Mouse (Mus musculus): ENCODE data around the gene 1700034I23Rik. TPM values are rescaled to one million over a fixed set of nuclear protein-coding genes. Genes with fewer than 3 reads are reported as not detected.
"Not testable (repeated sequence)": the region's sequence is repeated elsewhere in the genome, so short reads cannot be mapped to it uniquely, and the experiment has no call there.

Gene 1700034I23Rik
- not detected for total RNA-seq (2018; cell fraction: chromatin; rRNA removed)
- total RNA-seq (2018; cell fraction: cytosol; rRNA removed): not detected
- total RNA-seq (2018; cell fraction: nucleus; rRNA removed): not detected
- not detected in 3 replicates for polyA plus RNA-seq (2018)

DNA sequence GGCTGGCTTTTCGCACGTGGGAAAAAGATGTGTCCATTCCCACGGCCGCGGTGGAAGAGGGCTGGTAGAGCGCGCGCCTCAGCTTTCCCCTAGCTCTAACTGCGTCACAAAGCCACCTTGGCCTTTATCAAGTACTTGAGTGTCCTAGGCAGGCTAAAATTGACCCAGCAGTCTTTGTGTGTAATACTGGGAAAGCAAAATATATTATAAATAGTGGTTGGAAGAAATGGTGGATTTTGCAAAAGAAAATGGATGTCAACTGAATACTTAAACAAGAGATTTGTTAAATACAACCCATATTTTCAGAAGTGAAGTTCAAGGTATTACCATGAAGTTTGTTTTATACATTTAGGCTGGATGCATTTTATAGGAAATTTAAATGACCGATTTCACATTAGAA is at the start of gene 1700034I23Rik:
TSS of gene 1700034I23Rik (minus strand) at position 101 of the 400 bp plus-strand sequence.
- H3K27ac ChIP-seq; H3K79me2 ChIP-seq (ENCODE audit: inconsistent target); H3K36me3 ChIP-seq (ENCODE audit: inconsistent target); H3K4me3 ChIP-seq (ENCODE audit: inconsistent target): not testable (repeated sequence)
- WGBS (ENCODE audit: missing documents): 100% methylated on average over 2 of the region's 10 CpGs

- Histone ChIP-seq H3K27ac (no peak overlapping the region), H3K79me2 (ENCODE audit: inconsistent target) (no peaks in the 10 kb centered on the region), H3K36me3 (ENCODE audit: inconsistent target) (no peaks in the 10 kb centered on the region), H3K4me3 (ENCODE audit: inconsistent target) (peak overlapping the region; percentile 93)
- 11% methylated on average over 6 of the region's 7 CpGs for WGBS (ENCODE audit: missing documents)
These were observed 49.0 kb upstream of the 1700034I23Rik start for GRCm38 (mm10) chr3:40951365-40951764.

DNA sequence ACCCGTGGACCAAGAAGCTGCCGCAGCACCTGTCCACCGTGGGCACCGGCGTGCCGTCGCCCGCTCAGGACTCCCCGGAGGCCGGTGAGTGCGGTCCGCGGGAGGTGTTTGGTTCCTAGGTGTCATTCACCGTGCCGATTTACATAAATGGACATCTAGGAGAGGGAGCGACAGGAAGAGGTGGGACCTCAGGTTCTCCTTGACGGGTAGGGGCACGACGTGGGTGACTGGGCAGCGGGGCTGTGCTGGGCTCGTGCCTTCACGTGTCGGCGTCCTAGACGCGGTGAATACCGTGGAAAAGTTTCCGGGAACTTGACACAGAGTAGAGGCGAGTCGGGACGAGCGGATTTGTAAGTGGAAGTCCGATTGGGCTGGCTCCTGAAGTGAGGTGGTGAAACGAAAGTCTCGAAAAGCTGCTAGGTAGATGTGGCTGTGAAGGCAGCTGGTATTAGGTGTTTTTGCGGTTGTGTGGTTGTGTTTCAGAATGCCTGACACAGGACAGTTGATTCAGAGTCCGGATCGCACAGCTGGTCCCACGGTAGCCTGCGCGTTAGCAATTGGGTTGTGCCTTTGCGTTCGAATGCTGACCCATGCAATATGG is 48.4 kb upstream of the 1700034I23Rik start:
- H3K36me3 ChIP-seq (ENCODE audit: inconsistent target): no peaks in the 10 kb centered on the region
- H3K27ac ChIP-seq: no peak overlapping the region
- WGBS (ENCODE audit: missing documents): 1% methylated on average over 42 of the region's 43 CpGs
- no peaks in the 10 kb centered on the region for H3K79me2 ChIP-seq (ENCODE audit: inconsistent target)
- peak overlapping the region; percentile 93 for H3K4me3 ChIP-seq (ENCODE audit: inconsistent target)

GRCm38 (mm10) chr3:40949903-40950600 is 47.7 kb upstream of the 1700034I23Rik start:
- no peaks in the 10 kb centered on the region for H3K36me3 ChIP-seq (ENCODE audit: inconsistent target)
- no peaks in the 10 kb centered on the region for H3K79me2 ChIP-seq (ENCODE audit: inconsistent target)
- peak overlapping the region; percentile 93 for H3K4me3 ChIP-seq (ENCODE audit: inconsistent target)
- WGBS (ENCODE audit: missing documents): 1% methylated on average over 62 of the region's 118 CpGs
- H3K27ac ChIP-seq: no peak overlapping the region

DNA sequence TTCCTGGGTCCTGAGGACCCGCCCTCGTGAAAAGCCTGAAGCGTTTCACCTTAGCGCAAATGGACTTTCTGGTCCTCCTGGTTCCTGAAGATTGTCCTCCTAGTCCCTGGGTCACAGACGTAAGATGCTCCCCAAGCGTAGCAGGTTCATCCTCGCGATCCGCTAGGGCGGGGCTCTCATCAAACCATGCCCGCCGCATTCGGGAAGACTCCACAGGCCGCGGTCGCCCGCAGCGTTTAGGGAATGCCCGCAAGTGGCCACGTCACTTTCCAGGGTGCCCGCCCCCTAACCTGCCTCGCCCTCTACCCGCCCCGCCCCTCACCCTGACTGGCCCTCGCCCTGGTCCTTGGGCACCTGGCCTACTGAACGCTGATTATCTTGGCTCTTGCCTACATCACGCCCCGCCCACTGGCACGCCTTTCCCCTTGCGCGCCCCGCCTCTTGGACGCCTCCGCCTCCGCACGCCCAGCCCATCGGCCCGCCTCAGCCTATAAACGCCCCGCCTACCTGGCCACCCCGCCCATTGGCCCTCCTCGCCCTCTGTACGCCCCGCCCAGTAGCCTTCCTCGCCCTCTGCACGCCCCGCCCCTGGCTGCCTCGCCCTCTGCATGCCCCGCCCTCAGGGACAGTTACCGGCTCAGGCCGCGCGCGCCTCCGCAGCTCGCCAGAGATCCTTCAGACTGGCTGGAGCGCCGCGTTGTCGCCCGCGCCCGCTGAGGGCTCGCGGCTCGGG is 47.0 kb upstream of the 1700034I23Rik start, which contains the start of gene Larp1b:
TSS of gene Larp1b (plus strand) at position 659 of the 733 bp plus-strand sequence.
- peak within 1 kb of the TSS; percentile 93 for H3K4me3 ChIP-seq (ENCODE audit: inconsistent target)
- H3K79me2 ChIP-seq (ENCODE audit: inconsistent target): no peaks in the 10 kb centered on the region
- WGBS (ENCODE audit: missing documents): under 1% methylated on average over 56 of the region's 66 CpGs
- H3K27ac ChIP-seq: no peak within 1 kb of the TSS
- no peaks in the 10 kb centered on the region for H3K36me3 ChIP-seq (ENCODE audit: inconsistent target)

DNA sequence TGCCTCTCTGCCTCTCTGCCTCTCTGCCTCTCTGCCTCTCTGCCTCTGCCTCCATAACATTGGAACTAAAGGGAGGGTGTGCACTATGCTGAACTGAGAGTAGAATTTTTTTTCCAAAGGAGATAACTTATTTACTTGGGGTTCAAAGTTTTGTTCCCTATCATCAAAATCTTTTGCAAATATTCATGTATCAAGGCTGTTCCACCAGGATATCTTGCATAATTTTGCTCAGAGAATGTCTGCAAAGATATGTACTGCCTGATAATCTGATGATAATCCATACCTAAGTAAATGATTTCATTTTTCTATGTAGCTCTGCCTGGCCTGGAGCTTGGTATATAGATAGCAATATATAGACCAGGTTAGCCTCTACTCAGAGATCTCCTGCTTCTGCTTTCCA is 36.7 kb upstream of the 1700034I23Rik start:
- peaks cover 3% of the 10 kb centered on the region; the same call in 1 of the 2 replicates for H3K36me3 ChIP-seq (ENCODE audit: inconsistent target)
- no peaks in the 10 kb centered on the region for H3K79me2 ChIP-seq (ENCODE audit: inconsistent target)
- no peak overlapping the region for H3K4me3 ChIP-seq (ENCODE audit: inconsistent target)
- H3K27ac ChIP-seq: no peak overlapping the region

DNA sequence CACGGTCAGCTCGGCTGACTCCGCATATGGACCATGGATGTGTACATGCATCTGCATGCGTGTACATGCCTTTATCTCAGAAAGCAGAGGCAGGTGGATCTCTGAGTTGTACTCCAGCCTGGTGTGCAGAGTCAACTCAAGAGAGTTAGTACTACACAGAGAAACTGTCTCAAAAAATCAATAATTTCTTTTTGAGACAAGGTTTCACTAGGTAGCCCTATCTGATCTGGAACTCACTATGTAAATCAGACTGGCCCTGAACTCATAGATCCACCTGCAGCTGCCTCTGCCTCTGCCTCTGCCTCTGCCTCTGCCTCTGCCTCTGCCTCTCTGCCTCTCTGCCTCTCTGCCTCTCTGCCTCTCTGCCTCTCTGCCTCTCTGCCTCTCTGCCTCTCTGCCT is 36.2 kb upstream of the 1700034I23Rik start:
- Histone ChIP-seq H3K36me3 (ENCODE audit: inconsistent target) (peaks cover 7% of the 10 kb centered on the region; the same call in 1 of the 2 replicates), H3K79me2 (ENCODE audit: inconsistent target) (no peaks in the 10 kb centered on the region), H3K27ac (no peak overlapping the region), H3K4me3 (ENCODE audit: inconsistent target) (no peak overlapping the region)
- WGBS (ENCODE audit: missing documents): 98% methylated on average over 4 of the region's 4 CpGs

- peaks cover 10% of the 10 kb centered on the region; the same call in 1 of the 2 replicates for H3K36me3 ChIP-seq (ENCODE audit: inconsistent target)
- H3K4me3 ChIP-seq (ENCODE audit: inconsistent target): no peak overlapping the region
- no peak overlapping the region for H3K27ac ChIP-seq
- no peaks in the 10 kb centered on the region for H3K79me2 ChIP-seq (ENCODE audit: inconsistent target)
- WGBS (ENCODE audit: missing documents): 93% methylated on average over 5 of the region's 5 CpGs
These were observed 35.8 kb upstream of the 1700034I23Rik start for GRCm38 (mm10) chr3:40938189-40938588.

DNA sequence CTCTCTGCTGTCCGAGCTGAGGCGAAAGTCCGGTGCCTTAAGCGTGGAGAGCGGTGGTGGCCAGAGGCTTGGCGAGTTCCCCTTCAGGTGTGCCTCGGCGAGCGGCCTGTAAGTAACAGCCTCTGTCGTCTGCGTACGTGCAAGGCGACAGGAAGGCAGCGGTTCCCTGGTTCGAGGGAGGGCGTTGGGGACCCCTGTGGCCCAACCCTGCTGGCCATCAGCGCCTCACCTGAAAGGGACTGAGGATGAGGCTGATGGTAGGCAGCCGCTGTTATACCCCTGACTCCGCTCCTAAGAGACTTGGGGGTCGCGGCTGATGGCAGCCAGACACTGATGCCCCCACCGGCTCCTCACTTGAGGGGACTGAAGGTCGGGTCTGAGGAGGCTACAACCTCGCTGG is 8.0 kb downstream of the 1700034I23Rik start:
- H3K79me2 ChIP-seq (ENCODE audit: inconsistent target); H3K36me3 ChIP-seq (ENCODE audit: inconsistent target); H3K27ac ChIP-seq: not testable (repeated sequence)
- WGBS (ENCODE audit: missing documents): 3% methylated on average over 6 of the region's 24 CpGs
- peak overlapping the region; percentile 71 for H3K4me3 ChIP-seq (ENCODE audit: inconsistent target)

GRCm38 (mm10) chr3:40893816-40894258 is 8.5 kb downstream of the 1700034I23Rik start:
- peak overlapping the region; percentile 28; the same call in 1 of the 2 replicates for H3K27ac ChIP-seq

GRCm38 (mm10) chr3:40853123-40853738 is 49.1 kb downstream of the 1700034I23Rik start:
- H3K79me2 ChIP-seq (ENCODE audit: inconsistent target); H3K4me3 ChIP-seq (ENCODE audit: inconsistent target); H3K27ac ChIP-seq; H3K36me3 ChIP-seq (ENCODE audit: inconsistent target): not testable (repeated sequence)
- WGBS (ENCODE audit: missing documents): 100% methylated on average over 1 of the region's 3 CpGs

More at GRCm38 (mm10) chr3:40893816-40894258, 8.5 kb downstream of the 1700034I23Rik start:
- not testable (repeated sequence) for H3K36me3 ChIP-seq (ENCODE audit: inconsistent target); H3K79me2 ChIP-seq (ENCODE audit: inconsistent target)
- 0% methylated on average over 17 of the region's 38 CpGs for WGBS (ENCODE audit: missing documents)
- H3K4me3 ChIP-seq (ENCODE audit: inconsistent target): peak overlapping the region; percentile 61

Data from macrophage (primary cell).